Mouse (Mus musculus) lung, adult 2 months (tissue): ENCODE data around the gene Noa1.

ENCODE experiments used
- CTCF ChIP-seq: fragments of 200-500 bp; IDR thresholded peaks from 2 replicates; pipeline ENCODE4 v1.5.1; 2011; ENCODE audit warnings: mild to moderate bottlenecking, low read length, control low read depth; ENCODE audit not compliant: insufficient read depth
- POLR2A ChIP-seq: fragments of 200-500 bp; IDR thresholded peaks from 2 replicates; pipeline ENCODE4 v1.6.1; 2011; ENCODE audit warnings: low read depth, mild to moderate bottlenecking, control low read depth, low read length, borderline replicate concordance; ENCODE audit errors: extremely low read depth

DNA sequence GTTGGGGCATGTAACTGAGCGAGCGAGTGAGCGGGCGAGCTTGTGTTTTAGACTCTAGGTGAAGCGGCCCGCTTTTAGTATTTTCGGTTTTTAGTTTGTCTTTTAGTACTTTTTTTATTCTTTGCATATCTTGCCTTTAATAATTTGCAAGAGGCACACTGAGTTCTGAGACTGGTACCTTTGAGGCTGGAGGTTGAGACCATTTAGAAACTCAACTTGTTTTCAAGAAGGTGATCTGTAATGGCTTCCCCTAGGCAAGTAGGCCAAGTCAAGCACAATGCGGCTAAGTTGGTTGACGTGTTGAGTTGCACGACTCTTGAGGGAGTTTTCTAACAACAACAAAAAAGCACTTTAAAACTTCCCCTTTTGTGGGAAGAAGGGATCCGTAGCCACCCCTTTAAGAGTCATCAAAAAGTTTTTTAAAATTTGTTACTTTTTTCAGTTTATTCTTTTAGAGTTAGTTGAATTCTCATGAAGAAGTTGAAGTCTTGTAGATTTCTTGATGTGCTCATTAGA is 42.9 kb downstream of the Noa1 start:
- TF ChIP-seq CTCF = no peak
- no peak for TF ChIP-seq POLR2A
